Mouse (Mus musculus): ENCODE measurements around the gene Gm17079. TPM values are rescaled to one million over a fixed set of nuclear protein-coding genes. Genes with fewer than 3 reads are reported as not detected.
"Not testable (repeated sequence)": the region's sequence is repeated elsewhere in the genome, so short reads cannot be mapped to it uniquely, and the experiment has no call there.

Gm17079 gene
- total RNA-seq (2015; ENCODE audit: low replicate concordance) (not detected in 2 replicates), total RNA-seq (2017; ENCODE audit: low replicate concordance) (not detected in 2 replicates)

- ATAC-seq (replicated peaks; ENCODE audit: low FRiP score, poor library complexity, severe bottlenecking): not testable (repeated sequence)
Measured at GRCm38 (mm10) chr14:51695368-51695767, at the start of gene Gm17079. Gene Gm17079, minus strand, starts transcription at chr14:51695468.

- ATAC-seq (replicated peaks; ENCODE audit: low FRiP score, poor library complexity, severe bottlenecking): no peak
Measured at GRCm38 (mm10) chr14:51740347-51741170, 45.3 kb upstream of the Gm17079 start.

GRCm38 (mm10) chr14:51739150-51739993 is 44.1 kb upstream of the Gm17079 start:
- ATAC-seq (replicated peaks; ENCODE audit: low FRiP score, poor library complexity, severe bottlenecking): no peak

GRCm38 (mm10) chr14:51738411-51739149 is 43.3 kb upstream of the Gm17079 start:
- ATAC-seq (replicated peaks; ENCODE audit: low FRiP score, poor library complexity, severe bottlenecking): no peak

- no peak for ATAC-seq (replicated peaks; ENCODE audit: low FRiP score, poor library complexity, severe bottlenecking)
Measured at GRCm38 (mm10) chr14:51737967-51738366, 42.7 kb upstream of the Gm17079 start.

GRCm38 (mm10) chr14:51717083-51717482 is 21.8 kb upstream of the Gm17079 start, which contains the start of gene Gm5800:
Gene Gm5800, minus strand, starts transcription at chr14:51717183.
- ATAC-seq (replicated peaks; ENCODE audit: low FRiP score, poor library complexity, severe bottlenecking): no peak

- ATAC-seq (replicated peaks; ENCODE audit: low FRiP score, poor library complexity, severe bottlenecking): no peak
Measured at GRCm38 (mm10) chr14:51677269-51677668, 18.0 kb downstream of the Gm17079 start.

Other genes with a start within 250 kb of the Gm17079 start
- not detected in 2 replicates for gene Vmn2r89, start 243.6 kb downstream of the Gm17079 start, total RNA-seq (2015; ENCODE audit: low replicate concordance)
- not detected in 2 replicates for gene Vmn2r89, start 243.6 kb downstream of the Gm17079 start, total RNA-seq (2017; ENCODE audit: low replicate concordance)
- gene Gm5622, start 142.7 kb downstream of the Gm17079 start, total RNA-seq (2015; ENCODE audit: low replicate concordance): not detected in 2 replicates
- gene Gm5622, start 142.7 kb downstream of the Gm17079 start, total RNA-seq (2017; ENCODE audit: low replicate concordance): not detected in 2 replicates
- gene Gm17175, start 121.4 kb downstream of the Gm17079 start, total RNA-seq (2015; ENCODE audit: low replicate concordance): not detected in 2 replicates
- not detected in 2 replicates for gene Gm17175, start 121.4 kb downstream of the Gm17079 start, total RNA-seq (2017; ENCODE audit: low replicate concordance)
- not detected in 2 replicates for gene Gm17174, start 103.3 kb downstream of the Gm17079 start, total RNA-seq (2015; ENCODE audit: low replicate concordance)
- gene Gm17174, start 103.3 kb downstream of the Gm17079 start, total RNA-seq (2017; ENCODE audit: low replicate concordance): not detected in 2 replicates
- gene Gm17078, start 84.2 kb downstream of the Gm17079 start, total RNA-seq (2015; ENCODE audit: low replicate concordance): not detected in 2 replicates
- gene Gm17078, start 84.2 kb downstream of the Gm17079 start, total RNA-seq (2017; ENCODE audit: low replicate concordance): not detected in 2 replicates
- not detected in 2 replicates for gene Gm4181, start 59.8 kb downstream of the Gm17079 start, total RNA-seq (2015; ENCODE audit: low replicate concordance)
- not detected in 2 replicates for gene Gm4181, start 59.8 kb downstream of the Gm17079 start, total RNA-seq (2017; ENCODE audit: low replicate concordance)
- not detected in 2 replicates for gene Gm5800, start 21.7 kb upstream of the Gm17079 start, total RNA-seq (2015; ENCODE audit: low replicate concordance)
- gene Gm5800, start 21.7 kb upstream of the Gm17079 start, total RNA-seq (2017; ENCODE audit: low replicate concordance): not detected in 2 replicates
- not detected in 2 replicates for gene Ang4, start 78.1 kb upstream of the Gm17079 start, total RNA-seq (2015; ENCODE audit: low replicate concordance)
- not detected in 2 replicates for gene Ang4, start 78.1 kb upstream of the Gm17079 start, total RNA-seq (2017; ENCODE audit: low replicate concordance)
- gene AY358078, start 104.6 kb upstream of the Gm17079 start, total RNA-seq (2015; ENCODE audit: low replicate concordance): not detected in 2 replicates
- not detected in 2 replicates for gene AY358078, start 104.6 kb upstream of the Gm17079 start, total RNA-seq (2017; ENCODE audit: low replicate concordance)
- gene Ear6, start 158.2 kb upstream of the Gm17079 start, total RNA-seq (2015; ENCODE audit: low replicate concordance): 7.1 and 23.1 TPM in 2 replicates
- 28.3 and 36.7 TPM in 2 replicates for gene Ear6, start 158.2 kb upstream of the Gm17079 start, total RNA-seq (2017; ENCODE audit: low replicate concordance)
- gene Mettl17, start 189.4 kb upstream of the Gm17079 start, total RNA-seq (2015; ENCODE audit: low replicate concordance): 1.7 and 4.3 TPM in 2 replicates
- gene Mettl17, start 189.4 kb upstream of the Gm17079 start, total RNA-seq (2017; ENCODE audit: low replicate concordance): 11.3 TPM in 1 of 2 replicates, not detected in the other
- 2.1 TPM in 1 of 2 replicates, not detected in the other for gene Slc39a2, start 197.4 kb upstream of the Gm17079 start, total RNA-seq (2015; ENCODE audit: low replicate concordance)
- not detected in 2 replicates for gene Slc39a2, start 197.4 kb upstream of the Gm17079 start, total RNA-seq (2017; ENCODE audit: low replicate concordance)
- gene Ndrg2, start 218.7 kb upstream of the Gm17079 start, total RNA-seq (2015; ENCODE audit: low replicate concordance): 18.4 TPM in 1 of 2 replicates, not detected in the other
- gene Ndrg2, start 218.7 kb upstream of the Gm17079 start, total RNA-seq (2017; ENCODE audit: low replicate concordance): 5.9 and 9.2 TPM in 2 replicates
- not detected in 2 replicates for gene Tppp2, start 223.0 kb upstream of the Gm17079 start, total RNA-seq (2015; ENCODE audit: low replicate concordance)
- gene Tppp2, start 223.0 kb upstream of the Gm17079 start, total RNA-seq (2017; ENCODE audit: low replicate concordance): not detected in 2 replicates
- not detected in 2 replicates for gene Rnase13, start 227.3 kb upstream of the Gm17079 start, total RNA-seq (2015; ENCODE audit: low replicate concordance)
- not detected in 2 replicates for gene Rnase13, start 227.3 kb upstream of the Gm17079 start, total RNA-seq (2017; ENCODE audit: low replicate concordance)

All from erythroid progenitor cell, adult 5-6 weeks (primary cell).